7 mouse cellular contexts compared by ENCODE assay signal in the genomic region with DNA sequence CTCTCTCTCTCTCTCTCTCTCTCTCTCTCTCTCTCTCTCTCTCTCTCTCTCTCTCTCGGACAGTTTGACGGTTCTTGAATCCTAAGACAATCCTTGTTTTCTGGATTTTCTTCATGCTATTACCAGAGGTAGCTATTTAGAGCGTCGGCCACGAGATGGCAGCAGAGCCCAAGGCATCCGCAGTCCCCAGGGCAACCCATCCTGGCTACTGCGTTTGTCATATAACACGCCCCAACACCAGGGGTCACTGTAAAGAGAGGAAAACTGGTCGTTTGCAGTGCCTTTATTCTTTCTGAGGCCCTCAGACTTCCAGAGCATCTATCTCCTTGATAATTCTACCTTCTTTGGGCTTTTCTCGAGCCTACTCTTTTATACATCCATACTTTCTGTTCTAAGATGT. TPM values are rescaled to one million over a fixed set of nuclear protein-coding genes. Genes with fewer than 3 reads are reported as not detected.
DNase-seq lines count a peak whose midpoint lies in the region; ATAC-seq and TF ChIP-seq lines count a peak whose summit lies in the region.

No protein-coding gene starts in this region.

- peak; percentile 80 to 82 for DNase-seq in adrenal gland, adult 18-20 months (ENCODE audit: low spot score in 2 of 2)
- DNase-seq in embryo, embryonic 10.5 days (ENCODE audit: low spot score) = peak; percentile 96
- peak; percentile 49 to 66 for DNase-seq in gastrocnemius, postnatal 36 days
- peak; percentile 68 to 74 for DNase-seq in left cerebral cortex, postnatal 36 days (ENCODE audit: low spot score in 2 of 2)
- DNase-seq in midbrain, embryonic 14.5 days = peak; percentile 98
- DNase-seq in spleen, adult 12 weeks (ENCODE audit: low spot score) = peak; percentile 25

- no peaks in the 10 kb centered on the region for H3K36me3 ChIP-seq in intestine, postnatal 0 days (ENCODE audit: control insufficient read depth, insufficient read depth)
- H3K36me3 ChIP-seq in midbrain, embryonic 14.5 days (ENCODE audit: control insufficient read depth, insufficient read depth, low read length) = no peaks in the 10 kb centered on the region

- no peak overlapping the region for H3K27ac ChIP-seq in intestine, postnatal 0 days (ENCODE audit: low read depth, low read length)
- H3K27ac ChIP-seq in midbrain, embryonic 14.5 days (replicated peaks; ENCODE audit: low read depth, low read length) = no peak overlapping the region

- no peaks in the 10 kb centered on the region for H3K4me1 ChIP-seq in intestine, postnatal 0 days (replicated peaks; ENCODE audit: control insufficient read depth, insufficient read depth, low read length)
- H3K4me1 ChIP-seq in midbrain, embryonic 14.5 days (ENCODE audit: control insufficient read depth, insufficient read depth, low read length) = no peaks in the 10 kb centered on the region

- TF ChIP-seq CTCF in intestine, postnatal 0 days (IDR thresholded peaks at IDR 0.05; ENCODE audit: low read depth) = peak; percentile 97

- ATAC-seq in intestine, postnatal 0 days = peak; percentile 67
- ATAC-seq in midbrain, embryonic 14.5 days (ENCODE audit: low FRiP score, low TSS enrichment) = peak; percentile 89

- no peaks in the 10 kb centered on the region for H3K27me3 ChIP-seq in intestine, postnatal 0 days (replicated peaks; ENCODE audit: control insufficient read depth, insufficient read depth, low read length)
- no peaks in the 10 kb centered on the region for H3K27me3 ChIP-seq in midbrain, embryonic 14.5 days (ENCODE audit: control insufficient read depth, insufficient read depth, low read length)

- H3K4me2 ChIP-seq in intestine, postnatal 0 days (replicated peaks; ENCODE audit: low read depth) = no peak overlapping the region
- no peak overlapping the region for H3K4me2 ChIP-seq in midbrain, embryonic 14.5 days (ENCODE audit: low read length)

- no peaks in the 10 kb centered on the region for H3K9me3 ChIP-seq in intestine, postnatal 0 days (ENCODE audit: control insufficient read depth)
- no peaks in the 10 kb centered on the region for H3K9me3 ChIP-seq in midbrain, embryonic 14.5 days (ENCODE audit: control insufficient read depth, low read length)

- WGBS in intestine, postnatal 0 days = under 1% methylated on average over 10 of the region's 10 CpGs
- WGBS in midbrain, embryonic 14.5 days = 2% methylated on average over 10 of the region's 10 CpGs

- H3K4me3 ChIP-seq in intestine, postnatal 0 days (ENCODE audit: low read depth, low read length) = no peak overlapping the region
- H3K4me3 ChIP-seq in midbrain, embryonic 14.5 days (replicated peaks; ENCODE audit: low read depth, low read length) = no peak overlapping the region

- H3K9ac ChIP-seq in intestine, postnatal 0 days (ENCODE audit: low read depth, low read length) = no peak overlapping the region
- no peak overlapping the region for H3K9ac ChIP-seq in midbrain, embryonic 14.5 days (replicated peaks; ENCODE audit: low read length)

- intact Hi-C loops in gastrocnemius, postnatal 36 days (cut with DNase I) = loop anchor here (1.0 to 2.0 kb wide), 2 partner anchors 12 to 480 kb away; no protein-coding TSS in a partner anchor
- intact Hi-C loops in left cerebral cortex, postnatal 36 days (cut with DNase I) = loop anchor here (1.0 to 5.0 kb wide), 4 partner anchors 32 to 1302 kb away; no protein-coding TSS in a partner anchor

RNA-seq across cellular contexts. Expression of a gene that starts 17.1 kb away (rescaled TPM):
- total RNA-seq in adrenal gland, adult 18-20 months (2021) = under 1 TPM; 0.03 to 0.22 TPM
- 1 to 10 TPM; 1.3 to 1.6 TPM for total RNA-seq in gastrocnemius, postnatal 36 days (2021)
- polyA plus RNA-seq in intestine, postnatal 0 days (2015; fragmentation: Nextera tagmentation; extraction: Ambion mirVana) = 0.66 and 1.1 TPM in 2 replicates
- under 1 TPM; 0.32 to 0.54 TPM for total RNA-seq in left cerebral cortex, postnatal 36 days (2021)
- 0.07 TPM in 2 replicates for polyA plus RNA-seq in midbrain, embryonic 14.5 days (2014; fragmentation: Nextera tagmentation; extraction: Ambion mirVana)

RNA-seq across cellular contexts. Expression of a gene that starts 33.0 kb away (rescaled TPM):
- not detected for total RNA-seq in adrenal gland, adult 18-20 months (2021)
- under 1 TPM; 0.51 to 0.57 TPM for total RNA-seq in gastrocnemius, postnatal 36 days (2021)
- polyA plus RNA-seq in intestine, postnatal 0 days (2015; fragmentation: Nextera tagmentation; extraction: Ambion mirVana) = 0.20 and 0.22 TPM in 2 replicates
- total RNA-seq in left cerebral cortex, postnatal 36 days (2021) = not detected
- polyA plus RNA-seq in midbrain, embryonic 14.5 days (2014; fragmentation: Nextera tagmentation; extraction: Ambion mirVana) = 0.37 TPM in 1 of 2 replicates, not detected in the other

Comparison
In these comparisons a context has a peak if more than half of its experiments do, and no peak if none do; other contexts are left out.
1. DNase-seq: peak in every context shown above with its lines; median percentile 98 in midbrain, embryonic 14.5 days; 96 in embryo, embryonic 10.5 days; 81 in adrenal gland, adult 18-20 months; 71 in left cerebral cortex, postnatal 36 days; 58 in gastrocnemius, postnatal 36 days; 25 in spleen, adult 12 weeks.